Mouse (Mus musculus): ENCODE results near the gene Mapk8ip2. TPM values are rescaled to one million over a fixed set of nuclear protein-coding genes. Genes with fewer than 3 reads are reported as not detected.
A peak's percentile ranks its signal among the peaks of the same experiment; 100 is the strongest.

Gene Mapk8ip2
- total and polyA plus RNA-seq, 3 experiments, result 0.01 to 0.04 TPM; not detected in 1

DNA sequence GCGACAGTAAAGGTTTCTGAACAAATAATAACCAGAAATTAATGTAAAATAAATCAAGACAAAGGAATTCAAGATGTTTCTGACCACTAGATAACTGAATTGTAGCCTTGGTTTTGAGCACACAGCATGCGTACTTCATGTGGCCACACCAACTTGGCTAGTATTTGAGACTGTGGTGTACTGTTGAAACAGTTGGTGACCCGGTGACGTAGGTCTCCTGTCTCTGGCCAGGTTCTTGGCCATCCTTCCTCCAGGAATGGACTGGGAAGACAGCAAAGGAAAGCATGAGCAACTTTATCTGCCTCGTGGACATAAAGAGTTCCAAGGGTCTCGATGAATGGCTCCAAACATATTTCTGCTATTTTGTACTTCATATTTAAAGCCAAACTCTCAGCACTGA lies 21.9 kb upstream of the Mapk8ip2 start (continued):
- no peak for TF ChIP-seq KAT2A (conservative IDR thresholded peaks at IDR 0.05; ENCODE audit: low read depth, low read length)
- TF ChIP-seq ZNF384 (IDR thresholded peaks at IDR 0.05; ENCODE audit: low read depth, low read length), result no peak

- peaks cover 0 to 5% of the 10 kb centered on the region in 2 experiments; a peak in 1 of 4 replicates for H3K4me1 ChIP-seq (ENCODE audit: control insufficient read depth in 1 of 2, insufficient read depth in 2 of 2, low read length in 2 of 2)
- no peaks in the 10 kb centered on the region; the same call in 1 of the 2 replicates for H3K79me2 ChIP-seq (ENCODE audit: control insufficient read depth, insufficient read depth, low read length, poor library complexity)
- peaks cover 0 to 3% of the 10 kb centered on the region in 2 experiments; a peak in 1 of 4 replicates for H3K36me3 ChIP-seq (ENCODE audit: control insufficient read depth in 1 of 2, insufficient read depth in 2 of 2, low read length in 2 of 2)
- no peak overlapping the region for H3K27ac ChIP-seq (ENCODE audit: control insufficient read depth, low read depth, low read length)
- H3K27me3 ChIP-seq (ENCODE audit: control insufficient read depth in 1 of 2, insufficient read depth in 2 of 2, low read length in 2 of 2), result no peaks in the 10 kb centered on the region
- no peaks in the 10 kb centered on the region for H3K9me3 ChIP-seq (replicated peaks; ENCODE audit: insufficient read depth, low read length)
- TF ChIP-seq MXI1 (IDR thresholded peaks at IDR 0.05; ENCODE audit: low read depth, low read length) (no peak), BHLHE40 (IDR thresholded peaks at IDR 0.05; ENCODE audit: borderline replicate concordance, low read depth, low read length) (no peak), ZNF384 (IDR thresholded peaks at IDR 0.05; ENCODE audit: low read depth, low read length) (no peak), MAX (IDR thresholded peaks at IDR 0.05; ENCODE audit: low read length) (no peak), SMC3 (IDR thresholded peaks at IDR 0.05; ENCODE audit: low read depth, low read length) (no peak), RCOR1 (IDR thresholded peaks at IDR 0.05; ENCODE audit: low read depth, low read length) (no peak), ETS1 (IDR thresholded peaks at IDR 0.05; ENCODE audit: low read depth, low read length) (no peak), RAD21 (IDR thresholded peaks at IDR 0.05; ENCODE audit: low read depth, low read length) (no peak), EP300 (IDR thresholded peaks at IDR 0.05; ENCODE audit: low read depth in 1 of 2, low read length in 2 of 2) (no peak), POLR2AphosphoS5 (IDR thresholded peaks at IDR 0.05; ENCODE audit: borderline replicate concordance, low read depth, low read length) (no peak), CHD1 (IDR thresholded peaks at IDR 0.05; ENCODE audit: low read depth, low read length) (no peak), NELFE (IDR thresholded peaks at IDR 0.05; ENCODE audit: low read depth, low read length) (no peak), GATA1 (IDR thresholded peaks at IDR 0.05; ENCODE audit: low read depth, low read length) (no peak), GABPA (IDR thresholded peaks at IDR 0.05; ENCODE audit: low read depth, low read length) (no peak), ZMIZ1 (IDR thresholded peaks at IDR 0.05; ENCODE audit: low read depth, low read length) (no peak)
- no peak overlapping the region for H3K4me3 ChIP-seq (ENCODE audit: control insufficient read depth in 1 of 2, insufficient read depth in 1 of 2, low read depth in 2 of 2, low read length in 2 of 2)
- H3K9ac ChIP-seq (ENCODE audit: control insufficient read depth, low read depth, low read length, poor library complexity, severe bottlenecking), result no peak overlapping the region
- no peak for DNase-seq (ENCODE audit: low read depth, low spot score)
Measured at GRCm38 (mm10) chr15:89432946-89433345, 20.8 kb upstream of the Mapk8ip2 start.

- peak; percentile 23; the same call in 1 of the 2 replicates for TF ChIP-seq ZNF384 (IDR thresholded peaks at IDR 0.05; ENCODE audit: low read depth, low read length)
- TF ChIP-seq RCOR1 (IDR thresholded peaks at IDR 0.05; ENCODE audit: low read depth, low read length), result 0 out of 2 replicates have a peak, but pooled peaks have one; percentile 14
- no peak for TF ChIP-seq ZKSCAN1 (IDR thresholded peaks at IDR 0.05; ENCODE audit: low read depth, low read length)
- TF ChIP-seq SIN3A (IDR thresholded peaks at IDR 0.05; ENCODE audit: low read length), result no peak
- Histone ChIP-seq H3K9ac (ENCODE audit: control insufficient read depth, low read depth, low read length, poor library complexity, severe bottlenecking) (no peak overlapping the region), H3K9me3 (replicated peaks; ENCODE audit: insufficient read depth, low read length) (no peaks in the 10 kb centered on the region), H3K27ac (ENCODE audit: control insufficient read depth, low read depth, low read length) (no peak overlapping the region), H3K36me3 (ENCODE audit: control insufficient read depth in 1 of 2, insufficient read depth in 2 of 2, low read length in 2 of 2) (peaks cover 0 to 3% of the 10 kb centered on the region in 2 experiments; a peak in 1 of 4 replicates), H3K79me2 (ENCODE audit: control insufficient read depth, insufficient read depth, low read length, poor library complexity) (no peaks in the 10 kb centered on the region; the same call in 1 of the 2 replicates), H3K4me1 (ENCODE audit: control insufficient read depth in 1 of 2, insufficient read depth in 2 of 2, low read length in 2 of 2) (0 out of 4 replicates have a peak, but pooled peaks cover 0 to 5% of the 10 kb centered on the region in 2 experiments), H3K4me3 (ENCODE audit: control insufficient read depth in 1 of 2, insufficient read depth in 1 of 2, low read depth in 2 of 2, low read length in 2 of 2) (no peak overlapping the region), H3K27me3 (ENCODE audit: control insufficient read depth in 1 of 2, insufficient read depth in 2 of 2, low read length in 2 of 2) (no peaks in the 10 kb centered on the region; a peak in 1 of 4 replicates)
- DNase-seq (ENCODE audit: low read depth, low spot score), result peak; percentile 53
Measured at GRCm38 (mm10) chr15:89434136-89434535, 19.6 kb upstream of the Mapk8ip2 start.
